Mouse (Mus musculus) testis, adult 2 months (tissue): ENCODE measurements around the gene Morc4. TPM values are rescaled to one million over a fixed set of nuclear protein-coding genes. Genes with fewer than 3 reads are reported as not detected.
A peak's percentile ranks its signal among the peaks of the same experiment; 100 is the strongest.

Experiments used
- H3K27ac ChIP-seq: fragments of 200-500 bp; 2 replicates; pipeline ENCODE4 v1.5.1; 2012; ENCODE audit warnings: low read depth, low read length; ENCODE audit not compliant: control insufficient read depth, insufficient read depth
- H3K27me3 ChIP-seq: fragments of 200-500 bp; 2 replicates; pipeline ENCODE4 v1.6.1; 2012; ENCODE audit warnings: mild to moderate bottlenecking, low read length, moderate library complexity; ENCODE audit not compliant: control insufficient read depth, insufficient read depth
- H3K36me3 ChIP-seq: fragments of 200-500 bp; 2 replicates; pipeline ENCODE4 v1.6.1; 2012; ENCODE audit warnings: mild to moderate bottlenecking, low read length; ENCODE audit not compliant: control insufficient read depth, insufficient read depth
- H3K4me1 ChIP-seq: fragments of 200-500 bp; 2 replicates; pipeline ENCODE4 v1.6.1; 2012; ENCODE audit warnings: low read length; ENCODE audit not compliant: control insufficient read depth, insufficient read depth
- H3K4me3 ChIP-seq: fragments of 200-500 bp; 2 replicates; pipeline ENCODE4 v1.5.1; 2012; ENCODE audit warnings: low read depth, mild to moderate bottlenecking, low read length, moderate library complexity, mixed read lengths; ENCODE audit not compliant: control insufficient read depth
- CTCF ChIP-seq: fragments of 200-500 bp; IDR thresholded peaks from 2 replicates; pipeline ENCODE4 v1.5.1; 2012; ENCODE audit warnings: low read depth, mild to moderate bottlenecking, inconsistent platforms, low read length, moderate library complexity; ENCODE audit not compliant: control insufficient read depth, insufficient read depth, insufficient replicate concordance
- POLR2A ChIP-seq: fragments of 200-500 bp; IDR thresholded peaks from 2 replicates; pipeline ENCODE4 v1.6.1; 2012; ENCODE audit warnings: low read depth, mild to moderate bottlenecking, inconsistent platforms, low read length, moderate library complexity; ENCODE audit not compliant: control insufficient read depth
- polyA plus RNA-seq: library from polyadenylated mRNA; depleted of rRNA; stranded (reverse); fragments of >200 nt; gene quantifications from 2 replicates; pipeline ENCODE4 v1.2.3, GENCODE M21; 2012

Morc4 gene
- polyA plus RNA-seq, 1 experiment: 1.4 TPM

GRCm38 (mm10) chrX:139859402-139859801 is 12.1 kb downstream of the Morc4 start:
- no peak overlapping the region for H3K4me3 ChIP-seq
- no peak overlapping the region for H3K27ac ChIP-seq
- no peaks in the 10 kb centered on the region for H3K4me1 ChIP-seq
- no peaks in the 10 kb centered on the region for H3K36me3 ChIP-seq
- H3K27me3 ChIP-seq: no peaks in the 10 kb centered on the region
- TF ChIP-seq CTCF: no peak

GRCm38 (mm10) chrX:139854795-139855194 is 16.7 kb downstream of the Morc4 start:
- Histone ChIP-seq H3K27me3 (no peaks in the 10 kb centered on the region), H3K36me3 (no peaks in the 10 kb centered on the region), H3K27ac (no peak overlapping the region), H3K4me1 (no peaks in the 10 kb centered on the region), H3K4me3 (no peak overlapping the region)
- TF ChIP-seq CTCF: no peak
- no peak for TF ChIP-seq POLR2A

- TF ChIP-seq POLR2A (no peak), CTCF (no peak)
- H3K27me3 ChIP-seq: no peaks in the 10 kb centered on the region
- H3K27ac ChIP-seq: no peak overlapping the region
- H3K4me3 ChIP-seq: no peak overlapping the region
- no peaks in the 10 kb centered on the region for H3K36me3 ChIP-seq
- no peaks in the 10 kb centered on the region for H3K4me1 ChIP-seq
Measured at GRCm38 (mm10) chrX:139841091-139841490, 30.4 kb downstream of the Morc4 start.

GRCm38 (mm10) chrX:139839057-139839456 is 32.4 kb downstream of the Morc4 start:
- no peaks in the 10 kb centered on the region for H3K36me3 ChIP-seq
- no peak for TF ChIP-seq POLR2A
- TF ChIP-seq CTCF: no peak
- no peaks in the 10 kb centered on the region for H3K4me1 ChIP-seq
- H3K4me3 ChIP-seq: no peak overlapping the region
- H3K27me3 ChIP-seq: no peaks in the 10 kb centered on the region
- no peak overlapping the region for H3K27ac ChIP-seq

- TF ChIP-seq CTCF (0 out of 2 replicates have a peak, but pooled peaks have one; percentile 1), POLR2A (no peak)
- Histone ChIP-seq H3K36me3 (no peaks in the 10 kb centered on the region), H3K4me3 (no peak overlapping the region), H3K4me1 (no peaks in the 10 kb centered on the region), H3K27ac (no peak overlapping the region), H3K27me3 (no peaks in the 10 kb centered on the region)
Measured at GRCm38 (mm10) chrX:139832464-139832863, 39.0 kb downstream of the Morc4 start.

GRCm38 (mm10) chrX:139828363-139829092 is 42.9 kb downstream of the Morc4 start:
- H3K27ac ChIP-seq: no peak overlapping the region
- no peaks in the 10 kb centered on the region for H3K4me1 ChIP-seq
- H3K36me3 ChIP-seq: no peaks in the 10 kb centered on the region
- no peaks in the 10 kb centered on the region for H3K27me3 ChIP-seq
- no peak overlapping the region for H3K4me3 ChIP-seq
- TF ChIP-seq POLR2A: no peak
- TF ChIP-seq CTCF: no peak

- H3K4me1 ChIP-seq: no peaks in the 10 kb centered on the region
- no peak for TF ChIP-seq CTCF
- no peak for TF ChIP-seq POLR2A
- no peaks in the 10 kb centered on the region for H3K36me3 ChIP-seq
- no peak overlapping the region for H3K4me3 ChIP-seq
- no peak overlapping the region for H3K27ac ChIP-seq
- H3K27me3 ChIP-seq: no peaks in the 10 kb centered on the region
Measured at GRCm38 (mm10) chrX:139826926-139827325, 44.6 kb downstream of the Morc4 start.
